In the genomic region with DNA sequence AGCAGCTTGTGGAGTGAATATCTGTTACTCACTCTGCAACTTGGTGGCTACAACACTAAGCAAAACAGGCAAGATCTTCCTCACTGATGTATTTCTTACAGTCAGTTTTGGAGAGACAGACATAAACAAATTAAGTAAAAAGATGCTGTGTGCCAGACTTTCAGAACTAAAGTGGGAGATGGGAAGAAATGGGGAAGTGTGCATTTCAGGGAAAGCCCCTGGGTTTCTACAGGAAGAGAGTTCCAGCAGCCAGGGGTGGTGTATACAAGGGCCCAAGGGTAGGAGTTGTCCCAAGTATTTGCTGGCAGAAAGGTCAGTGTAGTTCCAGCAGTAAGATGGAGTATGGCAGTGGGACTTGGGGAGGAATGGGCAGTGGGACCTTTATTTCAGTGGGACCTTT, we compare ENCODE assay signal across 29 mouse cellular contexts. TPM values are rescaled to one million over a fixed set of nuclear protein-coding genes. Genes with fewer than 3 reads are reported as not detected.
DNase-seq lines count a peak whose midpoint lies in the region; ATAC-seq and TF ChIP-seq lines count a peak whose summit lies in the region.
"Had no signal": no experiment of that assay in that cellular context is flagged by ENCODE, and none has a peak within 500 bp of the region (broad histone marks: within the 10 kb centered on the region; RNA-seq: fewer than 3 reads in every experiment).

No protein-coding gene starts in this region.

- DNase-seq in gastrocnemius, adult 2 months: no peak
- no peak for DNase-seq in gastrocnemius, postnatal 25 days
- no peak for DNase-seq in heart, adult 9 months (ENCODE audit: low spot score in 2 of 2)
- no peak for DNase-seq in lung, adult 18-20 months
- DNase-seq: adrenal gland, postnatal 14 days; forebrain, postnatal 0 days; gastrocnemius, postnatal 10 days; kidney, adult 18-20 months; kidney, postnatal 36 days; liver, postnatal 0 days; lung, postnatal 4 days; right cerebral cortex, postnatal 4 days had no signal

- H3K4me1 ChIP-seq in heart, embryonic 15.5 days (replicated peaks): peaks cover 31% of the 10 kb centered on the region
- peaks cover 19% of the 10 kb centered on the region; the same call in 1 of the 2 replicates for H3K4me1 ChIP-seq in lung, embryonic 15.5 days
- no peaks in the 10 kb centered on the region for H3K4me1 ChIP-seq in forebrain, embryonic 13.5 days
- H3K4me1 ChIP-seq: kidney, embryonic 15.5 days; midbrain, embryonic 12.5 days had no signal

- H3K4me3 ChIP-seq in gastrocnemius, adult 2 months: peak overlapping the region; percentile 15; the same call in 1 of the 2 replicates
- H3K4me3 ChIP-seq in heart, embryonic 15.5 days: no peak overlapping the region
- H3K4me3 ChIP-seq in lung, embryonic 15.5 days: no peak overlapping the region
- no peak overlapping the region for H3K4me3 ChIP-seq in forebrain, embryonic 13.5 days
- H3K4me3 ChIP-seq: erythroblast, embryonic 14.5 days; hindbrain, embryonic 10.5 days; kidney, embryonic 15.5 days; layer of hippocampus, adult 2 months; liver, embryonic 12.5 days; megakaryocyte, embryonic 14.5 days; midbrain, embryonic 12.5 days; neural tube, embryonic 13.5 days had no signal

- intact Hi-C loops in gastrocnemius, adult 2 months (cut with DNase I): no loop called here

- H3K27me3 ChIP-seq in heart, embryonic 15.5 days: no peaks in the 10 kb centered on the region
- no peaks in the 10 kb centered on the region for H3K27me3 ChIP-seq in lung, embryonic 15.5 days
- no peaks in the 10 kb centered on the region for H3K27me3 ChIP-seq in forebrain, embryonic 13.5 days
- H3K27me3 ChIP-seq: kidney, embryonic 15.5 days; liver, embryonic 12.5 days; midbrain, embryonic 12.5 days; neural tube, embryonic 13.5 days; Patski had no signal

- H3K27ac ChIP-seq in gastrocnemius, adult 2 months: peak overlapping the region; percentile 87
- peak overlapping the region; percentile 77 for H3K27ac ChIP-seq in heart, embryonic 15.5 days
- peak overlapping the region; percentile 46; the same call in 1 of the 2 replicates for H3K27ac ChIP-seq in lung, embryonic 15.5 days
- H3K27ac ChIP-seq in forebrain, embryonic 13.5 days: no peak overlapping the region
- H3K27ac ChIP-seq: kidney, embryonic 15.5 days; layer of hippocampus, adult 2 months; liver, embryonic 12.5 days; midbrain, embryonic 12.5 days; neural tube, embryonic 13.5 days; stomach, postnatal 0 days had no signal

- no peak overlapping the region for H3K4me2 ChIP-seq in heart, embryonic 15.5 days
- H3K4me2 ChIP-seq in lung, embryonic 15.5 days: no peak overlapping the region
- H3K4me2 ChIP-seq in forebrain, embryonic 13.5 days: no peak overlapping the region
- H3K4me2 ChIP-seq: kidney, embryonic 15.5 days; liver, embryonic 12.5 days; midbrain, embryonic 12.5 days; neural tube, embryonic 13.5 days had no signal

- no peak overlapping the region for H3K9ac ChIP-seq in heart, embryonic 15.5 days
- no peak overlapping the region for H3K9ac ChIP-seq in lung, embryonic 15.5 days
- no peak overlapping the region for H3K9ac ChIP-seq in forebrain, embryonic 13.5 days
- H3K9ac ChIP-seq: forebrain, postnatal 0 days; kidney, embryonic 15.5 days; liver, embryonic 12.5 days; liver, postnatal 0 days; midbrain, embryonic 12.5 days; neural tube, embryonic 13.5 days had no signal

- no peaks in the 10 kb centered on the region for H3K36me3 ChIP-seq in heart, embryonic 15.5 days
- H3K36me3 ChIP-seq in lung, embryonic 15.5 days: no peaks in the 10 kb centered on the region
- no peaks in the 10 kb centered on the region for H3K36me3 ChIP-seq in forebrain, embryonic 13.5 days (ENCODE audit: poor library complexity, severe bottlenecking)
- H3K36me3 ChIP-seq: hindbrain, embryonic 10.5 days; kidney, embryonic 15.5 days; liver, embryonic 12.5 days; midbrain, embryonic 12.5 days; neural tube, embryonic 13.5 days had no signal

- H3K9me3 ChIP-seq in heart, embryonic 15.5 days (replicated peaks): no peaks in the 10 kb centered on the region
- no peaks in the 10 kb centered on the region for H3K9me3 ChIP-seq in lung, embryonic 15.5 days
- H3K9me3 ChIP-seq in forebrain, embryonic 13.5 days (replicated peaks): no peaks in the 10 kb centered on the region
- H3K9me3 ChIP-seq: hindbrain, embryonic 10.5 days; kidney, embryonic 15.5 days; liver, embryonic 12.5 days; megakaryocyte, embryonic 14.5 days; midbrain, embryonic 12.5 days; neural tube, embryonic 13.5 days had no signal

- no peak for TF ChIP-seq CTCF in gastrocnemius, adult 2 months (IDR thresholded peaks at IDR 0.05)

- ATAC-seq in heart, embryonic 15.5 days (replicated peaks; ENCODE audit: insufficient number of reproducible peaks, insufficient read depth, low FRiP score, low read depth): no peak
- ATAC-seq in lung, embryonic 15.5 days (ENCODE audit: borderline replicate concordance, extremely low read depth, low FRiP score, low TSS enrichment): no peak
- no peak for ATAC-seq in forebrain, embryonic 13.5 days
- ATAC-seq: forebrain, postnatal 0 days; hindbrain, embryonic 16.5 days; liver, embryonic 12.5 days; liver, postnatal 0 days; Patski had no signal

RNA-seq across cellular contexts. Expression of a gene that starts 20.7 kb away (rescaled TPM):
- not detected for total RNA-seq in gastrocnemius, adult 2 months (2021)
- under 1 TPM in 1 of 2 experiments, not detected in 1; 0.19 TPM for total RNA-seq in gastrocnemius, postnatal 25 days (2021)
- polyA plus RNA-seq in heart, embryonic 15.5 days (2015; fragmentation: Nextera tagmentation; extraction: Ambion mirVana): 0.53 and 1.4 TPM in 2 replicates
- polyA plus RNA-seq in lung, embryonic 15.5 days (2015; fragmentation: Nextera tagmentation; extraction: Ambion mirVana): 0.45 and 0.91 TPM in 2 replicates
- polyA plus RNA-seq in forebrain, embryonic 13.5 days (2015; fragmentation: Nextera tagmentation; extraction: Ambion mirVana): 0.26 TPM in 1 of 2 replicates, not detected in the other
- total RNA-seq: layer of hippocampus, adult 2 months; left cerebral cortex, postnatal 36 days; MEL had no signal
- polyA plus RNA-seq: erythroblast, embryonic 14.5 days; intestine, embryonic 14.5 days; liver, embryonic 12.5 days; Patski had no signal
